Mouse (Mus musculus) MEL (cell line): ENCODE results near the gene Rcor1.

Experiments used
- CTCF ChIP-seq, 3 experiments: IDR thresholded peaks in 2 of 3; conservative IDR thresholded peaks in 1 of 3; 2 replicates each; pipeline ENCODE4 v1.5.1; 2011 to 2012; ENCODE audit warnings: low read length in 3 of 3, low read depth in 2 of 3, mild to moderate bottlenecking in 2 of 3, improper control_type of control experiment in 1 of 3, inconsistent platforms in 1 of 3, mixed read lengths in 1 of 3, moderate library complexity in 1 of 3; ENCODE audit not compliant: control insufficient read depth in 1 of 3, insufficient read depth in 1 of 3, poor library complexity in 1 of 3, severe bottlenecking in 1 of 3
- ELF1 ChIP-seq: IDR thresholded peaks from 2 replicates; pipeline ENCODE4 v1.6.1; 2014; ENCODE audit warnings: low read depth, mild to moderate bottlenecking, inconsistent platforms, low read length, improper control_type of control experiment, moderate library complexity
- EP300 ChIP-seq, 2 experiments: IDR thresholded peaks; 2 replicates each; pipeline ENCODE4 v1.6.1; 2011; ENCODE audit warnings: improper control_type of control experiment in 2 of 2, low read length in 2 of 2, low read depth in 1 of 2, mild to moderate bottlenecking in 1 of 2
- GATA1 ChIP-seq: IDR thresholded peaks from 2 replicates; pipeline ENCODE4 v1.6.1; 2011; ENCODE audit warnings: low read depth, low read length, improper control_type of control experiment
- HCFC1 ChIP-seq: IDR thresholded peaks from 2 replicates; pipeline ENCODE4 v1.6.1; 2012; ENCODE audit warnings: low read depth, mild to moderate bottlenecking, inconsistent platforms, low read length, improper control_type of control experiment, moderate library complexity
- MAX ChIP-seq: IDR thresholded peaks from 2 replicates; pipeline ENCODE4 v1.6.1; 2011; ENCODE audit warnings: low read length, improper control_type of control experiment
- POLR2A ChIP-seq, 2 experiments: IDR thresholded peaks; 2 replicates each; pipeline ENCODE4 v1.6.1; 2011 to 2012; ENCODE audit warnings: low read length in 2 of 2, mild to moderate bottlenecking in 2 of 2, control low read depth in 1 of 2, improper control_type of control experiment in 1 of 2, low read depth in 1 of 2, moderate library complexity in 1 of 2; ENCODE audit not compliant: control insufficient read depth in 1 of 2, insufficient read depth in 1 of 2, poor library complexity in 1 of 2
- SIN3A ChIP-seq: IDR thresholded peaks from 2 replicates; pipeline ENCODE4 v1.6.1; 2012; ENCODE audit warnings: low read length, improper control_type of control experiment, inconsistent platforms
- SMC3 ChIP-seq: IDR thresholded peaks from 2 replicates; pipeline ENCODE4 v1.6.1; 2011; ENCODE audit warnings: low read depth, low read length, improper control_type of control experiment
- USF1 ChIP-seq: IDR thresholded peaks from 2 replicates; pipeline ENCODE4 v1.6.1; 2014; ENCODE audit warnings: low read depth, mild to moderate bottlenecking, inconsistent platforms, low read length, improper control_type of control experiment, moderate library complexity
- USF2 ChIP-seq, 2 experiments: IDR thresholded peaks; 2 replicates each; pipeline ENCODE4 v1.6.1; 2011 to 2012; ENCODE audit warnings: improper control_type of control experiment in 2 of 2, low read length in 2 of 2, borderline replicate concordance in 1 of 2, inconsistent platforms in 1 of 2, low read depth in 1 of 2, mild to moderate bottlenecking in 1 of 2; ENCODE audit not compliant: insufficient read depth in 1 of 2
- ZNF384 ChIP-seq: IDR thresholded peaks from 2 replicates; pipeline ENCODE4 v1.6.1; 2012; ENCODE audit warnings: low read depth, mild to moderate bottlenecking, inconsistent platforms, low read length, improper control_type of control experiment

DNA sequence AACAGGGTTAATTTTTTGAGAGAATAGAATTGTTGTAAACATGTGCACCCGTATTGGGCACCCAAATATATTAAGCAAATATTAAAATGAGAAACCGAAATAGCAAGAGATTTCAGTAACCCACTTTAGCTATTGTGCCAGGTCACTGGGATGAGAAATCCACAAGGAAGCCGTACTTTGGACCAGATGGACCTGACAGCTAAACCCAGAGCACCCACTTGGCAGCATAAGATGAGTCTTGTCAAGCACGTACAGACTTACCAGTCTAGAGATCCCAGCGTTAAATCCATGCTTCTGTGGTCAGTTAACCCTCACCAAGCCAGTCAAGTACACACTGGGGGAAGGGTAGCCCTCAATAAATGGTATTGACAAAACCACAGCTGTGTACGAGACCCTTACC lies 86.5 kb downstream of the Rcor1 start:
- TF ChIP-seq GATA1 (no peak), SIN3A (no peak), ZNF384 (no peak), POLR2A (IDR thresholded peaks at IDR 0.05; ENCODE audit: control insufficient read depth in 1 of 2, insufficient read depth in 1 of 2, low read depth in 1 of 2, low read length in 2 of 2, poor library complexity in 1 of 2) (no peak), MAX (no peak), USF2 (IDR thresholded peaks at IDR 0.05; ENCODE audit: borderline replicate concordance in 1 of 2, insufficient read depth in 1 of 2, low read depth in 1 of 2, low read length in 2 of 2) (no peak), ELF1 (no peak), CTCF (IDR thresholded peaks at IDR 0.05 in 2 of 3, conservative IDR thresholded peaks at IDR 0.05 in 1 of 3; ENCODE audit: control insufficient read depth in 1 of 3, insufficient read depth in 1 of 3, low read depth in 2 of 3, low read length in 3 of 3, poor library complexity in 1 of 3, severe bottlenecking in 1 of 3) (no peak), EP300 (IDR thresholded peaks at IDR 0.05; ENCODE audit: low read depth in 1 of 2, low read length in 2 of 2) (no peak), SMC3 (no peak), USF1 (no peak), HCFC1 (no peak)
